1 mouse cellular context compared by ENCODE assay signal in the genomic region with DNA sequence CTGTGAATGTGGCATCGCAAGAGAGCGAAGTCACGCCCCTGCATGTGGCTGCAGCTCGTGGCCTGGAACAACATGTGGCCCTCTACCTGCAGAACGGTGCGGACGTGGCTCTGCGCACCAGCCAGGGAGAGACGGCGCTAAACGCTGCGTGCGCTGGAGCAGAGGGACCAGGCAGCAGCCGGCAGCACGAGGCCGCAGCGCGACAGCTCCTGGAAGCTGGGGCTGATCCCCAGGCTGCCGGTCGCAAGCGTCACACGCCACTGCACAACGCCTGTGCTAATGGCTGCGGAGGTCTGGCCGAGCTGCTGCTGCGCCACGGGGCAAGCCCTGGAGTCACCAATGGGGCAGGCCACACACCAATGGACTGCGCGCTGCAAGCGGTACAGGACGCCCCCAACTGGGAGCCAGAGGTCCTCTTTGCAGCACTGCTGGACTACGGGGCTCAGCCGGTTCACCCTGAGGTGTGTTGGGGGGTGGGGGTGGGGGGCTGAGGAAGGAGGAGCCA.
TF ChIP-seq lines count a peak whose summit lies in the region.

No protein-coding gene starts in this region.

TF ChIP-seq in MEL, 35 proteins besides CTCF, POLR2A, EP300 and RAD21:
- TF ChIP-seq ZKSCAN1 (IDR thresholded peaks at IDR 0.05; ENCODE audit: low read depth, low read length) = no peak
- no peak for TF ChIP-seq ZNF384 (IDR thresholded peaks at IDR 0.05; ENCODE audit: low read depth, low read length)
- peak; percentile 94 for TF ChIP-seq MYC (IDR thresholded peaks at IDR 0.05; ENCODE audit: low read depth, low read length)
- TF ChIP-seq MYB (IDR thresholded peaks at IDR 0.05; ENCODE audit: low read depth, low read length) = no peak
- TF ChIP-seq UBTF (IDR thresholded peaks at IDR 0.05; ENCODE audit: borderline replicate concordance, insufficient read depth, low read depth, low read length) = peak; percentile 80; the same call in 1 of the 2 replicates
- no peak for TF ChIP-seq TCF12 (IDR thresholded peaks at IDR 0.05; ENCODE audit: low read depth, low read length)
- TF ChIP-seq CHD2 (IDR thresholded peaks at IDR 0.05; ENCODE audit: low read length) = no peak
- TF ChIP-seq MAFK (IDR thresholded peaks at IDR 0.05; ENCODE audit: borderline replicate concordance, low read depth, low read length) = no peak
- no peak for TF ChIP-seq BHLHE40 (IDR thresholded peaks at IDR 0.05; ENCODE audit: borderline replicate concordance, low read depth, low read length)
- TF ChIP-seq POLR2AphosphoS5 (IDR thresholded peaks at IDR 0.05; ENCODE audit: borderline replicate concordance, low read depth, low read length) = 0 out of 2 replicates have a peak, but pooled peaks have one; percentile 58
- TF ChIP-seq ELF1 (IDR thresholded peaks at IDR 0.05; ENCODE audit: low read depth, low read length) = no peak
- no peak for TF ChIP-seq ETS1 (IDR thresholded peaks at IDR 0.05; ENCODE audit: low read depth, low read length)
- no peak for TF ChIP-seq TAL1 (IDR thresholded peaks at IDR 0.05; ENCODE audit: low read length)
- TF ChIP-seq POLR2AphosphoS2 (IDR thresholded peaks at IDR 0.05; ENCODE audit: low read length) = 0 out of 2 replicates have a peak, but pooled peaks have one; percentile 22
- TF ChIP-seq MEF2A (IDR thresholded peaks at IDR 0.05; ENCODE audit: extremely low read depth, insufficient replicate concordance, low read depth, low read length, poor library complexity, severe bottlenecking) = no peak; the same call in 1 of the 2 replicates
- no peak for TF ChIP-seq ZC3H11A (IDR thresholded peaks at IDR 0.05; ENCODE audit: low read depth, low read length)
- TF ChIP-seq TBP (IDR thresholded peaks at IDR 0.05; ENCODE audit: low read depth, low read length) = no peak
- no peak for TF ChIP-seq E2F4 (IDR thresholded peaks at IDR 0.05; ENCODE audit: borderline replicate concordance, low read depth, low read length)
- TF ChIP-seq MAZ (IDR thresholded peaks at IDR 0.05; ENCODE audit: low read depth, low read length) = peak; percentile 39; the same call in 1 of the 2 replicates
- TF ChIP-seq USF1 (IDR thresholded peaks at IDR 0.05; ENCODE audit: low read depth, low read length) = peak; percentile 47
- no peak for TF ChIP-seq USF2 (IDR thresholded peaks at IDR 0.05; ENCODE audit: borderline replicate concordance in 1 of 2, insufficient read depth in 1 of 2, low read depth in 1 of 2, low read length in 2 of 2)
- TF ChIP-seq JUND (IDR thresholded peaks at IDR 0.05; ENCODE audit: low read depth, low read length) = no peak
- TF ChIP-seq GATA1 (IDR thresholded peaks at IDR 0.05; ENCODE audit: low read depth, low read length) = no peak
- no peak for TF ChIP-seq NRF1 (IDR thresholded peaks at IDR 0.05; ENCODE audit: insufficient read depth, low read depth, low read length, poor library complexity, severe bottlenecking)
- no peak; the same call in 1 of the 2 replicates for TF ChIP-seq KAT2A (conservative IDR thresholded peaks at IDR 0.05; ENCODE audit: low read depth, low read length)
- peak; percentile 47 for TF ChIP-seq NELFE (IDR thresholded peaks at IDR 0.05; ENCODE audit: low read depth, low read length)
- 0 out of 2 replicates have a peak, but pooled peaks have one; percentile 0 for TF ChIP-seq RCOR1 (IDR thresholded peaks at IDR 0.05; ENCODE audit: low read depth, low read length)
- no peak for TF ChIP-seq ZMIZ1 (IDR thresholded peaks at IDR 0.05; ENCODE audit: low read depth, low read length)
- peak; percentile 11; the same call in 1 of the 2 replicates for TF ChIP-seq HCFC1 (IDR thresholded peaks at IDR 0.05; ENCODE audit: low read depth, low read length)
- TF ChIP-seq CHD1 (IDR thresholded peaks at IDR 0.05; ENCODE audit: low read depth, low read length) = no peak; the same call in 1 of the 2 replicates
- peak; percentile 22; the same call in 1 of the 2 replicates for TF ChIP-seq GABPA (IDR thresholded peaks at IDR 0.05; ENCODE audit: low read depth, low read length)
- TF ChIP-seq MAX (IDR thresholded peaks at IDR 0.05; ENCODE audit: low read length) = peak; percentile 98
- TF ChIP-seq SIN3A (IDR thresholded peaks at IDR 0.05; ENCODE audit: low read length) = peak; percentile 79; the same call in 1 of the 2 replicates
- TF ChIP-seq MXI1 (IDR thresholded peaks at IDR 0.05; ENCODE audit: low read depth, low read length) = peak; percentile 96
